Mouse (Mus musculus) ES-Bruce4 (cell line): Measurements from ENCODE around the gene Mpst.

Experiments
- CTCF ChIP-seq: IDR thresholded peaks from one replicate; pipeline ENCODE4 v1.8.1; 2011; ENCODE audit warnings: low read depth, low read length
- EP300 ChIP-seq: IDR thresholded peaks from 2 replicates; pipeline ENCODE4 v1.6.1; 2011; ENCODE audit warnings: low read depth, low read length; ENCODE audit not compliant: insufficient read depth
- POLR2A ChIP-seq: IDR thresholded peaks from one replicate; pipeline ENCODE4 v1.8.1; 2011; ENCODE audit warnings: low read length; ENCODE audit not compliant: insufficient read depth

GRCm38 (mm10) chr15:78385564-78385963 is 20.7 kb upstream of the Mpst start:
- TF ChIP-seq CTCF (no peak), EP300 (no peak), POLR2A (no peak)
